Mouse (Mus musculus) hindbrain, embryonic 15.5 days (tissue): ENCODE data around the gene Gphn. TPM values are rescaled to one million over a fixed set of nuclear protein-coding genes. Genes with fewer than 3 reads are reported as not detected.
A peak's percentile ranks its signal among the peaks of the same experiment; 100 is the strongest.

Source experiments
- ATAC-seq: fragments of 200-750 bp; cut with Nextera tagmentation; 2 replicates; pipeline ENCODE4 v1.8.0; 2017; ENCODE audit warnings: low read depth, moderate number of reproducible peaks, moderate TSS enrichment; ENCODE audit not compliant: low FRiP score
- H3K27ac ChIP-seq: fragments of 300-500 bp; sonication (generic); replicated peaks from 2 replicates; pipeline ENCODE4 v1.5.1; 2015; ENCODE audit warnings: mild to moderate bottlenecking, inconsistent platforms
- H3K27me3 ChIP-seq: fragments of 300-500 bp; sonication (generic); 2 replicates; pipeline ENCODE4 v1.6.1; 2015; ENCODE audit warnings: control low read depth, inconsistent platforms
- H3K36me3 ChIP-seq: fragments of 300-500 bp; sonication (generic); 2 replicates; pipeline ENCODE4 v1.6.1; 2015; ENCODE audit warnings: control low read depth, inconsistent platforms
- H3K4me1 ChIP-seq: fragments of 300-500 bp; sonication (generic); replicated peaks from 2 replicates; pipeline ENCODE4 v1.6.1; 2015; ENCODE audit warnings: control low read depth, inconsistent platforms
- H3K4me2 ChIP-seq: fragments of 300-500 bp; sonication (generic); 2 replicates; pipeline ENCODE4 v1.6.1; 2015; ENCODE audit warnings: moderate library complexity, mild to moderate bottlenecking, inconsistent platforms
- H3K4me3 ChIP-seq: fragments of 300-500 bp; sonication (generic); 2 replicates; pipeline ENCODE4 v1.5.1; 2015; ENCODE audit warnings: mild to moderate bottlenecking, inconsistent platforms
- H3K9ac ChIP-seq: fragments of 300-500 bp; sonication (generic); 2 replicates; pipeline ENCODE4 v1.6.1; 2015; ENCODE audit warnings: inconsistent platforms
- H3K9me3 ChIP-seq: fragments of 300-500 bp; sonication (generic); 2 replicates; pipeline ENCODE4 v1.6.1; 2016; ENCODE audit warnings: control low read depth, inconsistent platforms
- WGBS: fragments of 180-500 bp; shearing (Covaris S2); methylation state at CpG from one replicate; pipeline ENCODE4 v1.1.7; 2015; 5-methylcytosine and 5-hydroxymethylcytosine counted together
- polyA plus RNA-seq: library from polyadenylated mRNA; unstranded; fragments of >200 nt; fragmentation: Nextera tagmentation; extraction: Ambion mirVana; gene quantifications from 2 replicates; pipeline ENCODE4 v1.2.1, GENCODE M21; 2015

The Gphn gene
- polyA plus RNA-seq, 1 experiment from 2014 or later: 53.3 TPM

DNA sequence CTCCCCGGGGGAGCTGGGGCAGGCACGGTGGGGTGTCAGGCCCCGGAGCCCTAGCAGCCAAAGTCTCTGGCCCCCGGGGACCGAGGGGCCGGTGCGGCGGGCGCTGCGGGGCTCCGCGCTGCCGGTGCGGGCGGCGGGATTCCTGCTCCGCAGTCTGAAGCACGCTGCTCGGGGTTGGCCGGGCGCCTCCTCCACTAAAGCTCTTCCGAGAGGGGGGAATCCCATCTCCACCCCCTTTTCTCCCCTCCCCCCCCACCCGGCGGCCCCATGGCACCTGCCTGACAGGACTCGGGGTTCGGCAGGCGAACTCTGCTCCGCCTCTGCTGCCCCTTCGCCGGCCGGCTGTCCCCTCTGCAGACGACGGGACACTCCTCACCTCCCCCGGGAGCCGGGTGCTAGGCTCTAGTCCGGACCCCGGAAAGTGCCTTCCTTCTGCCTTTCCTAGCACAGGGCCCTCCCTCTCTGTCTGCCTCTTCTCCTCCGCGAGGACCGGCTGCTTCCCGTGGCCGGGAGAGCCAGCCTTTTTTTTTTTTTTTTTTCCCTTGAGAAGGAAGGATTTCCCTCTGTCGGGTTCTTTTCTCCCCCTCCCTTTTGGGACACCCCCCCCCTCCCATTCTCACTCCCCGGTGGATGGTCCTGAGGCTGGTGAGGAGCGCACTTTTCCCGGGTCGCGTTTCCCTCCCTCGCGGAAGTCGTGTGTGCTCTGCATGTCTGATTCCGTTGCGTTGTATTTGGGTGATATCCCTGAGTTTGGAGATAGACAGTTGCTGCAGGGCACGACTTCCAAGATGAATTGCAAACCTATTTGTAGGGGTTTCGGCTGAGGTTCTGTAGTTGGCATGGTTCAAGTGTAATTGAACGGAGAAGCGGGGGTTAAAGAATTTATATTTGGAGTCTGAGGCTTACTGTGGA is 1.1 kb downstream of the Gphn start:
- WGBS: under 1% methylated on average over 50 of the region's 57 CpGs
- Histone ChIP-seq H3K4me2 (peak overlapping the region; percentile 77), H3K27me3 (no peaks in the 10 kb centered on the region), H3K4me1 (peaks cover 20% of the 10 kb centered on the region), H3K4me3 (peak overlapping the region; percentile 89), H3K9ac (peak overlapping the region; percentile 87), H3K36me3 (no peaks in the 10 kb centered on the region), H3K9me3 (no peaks in the 10 kb centered on the region), H3K27ac (peak overlapping the region; percentile 99)
- peak; percentile 23; the same call in 1 of the 2 replicates for ATAC-seq

DNA sequence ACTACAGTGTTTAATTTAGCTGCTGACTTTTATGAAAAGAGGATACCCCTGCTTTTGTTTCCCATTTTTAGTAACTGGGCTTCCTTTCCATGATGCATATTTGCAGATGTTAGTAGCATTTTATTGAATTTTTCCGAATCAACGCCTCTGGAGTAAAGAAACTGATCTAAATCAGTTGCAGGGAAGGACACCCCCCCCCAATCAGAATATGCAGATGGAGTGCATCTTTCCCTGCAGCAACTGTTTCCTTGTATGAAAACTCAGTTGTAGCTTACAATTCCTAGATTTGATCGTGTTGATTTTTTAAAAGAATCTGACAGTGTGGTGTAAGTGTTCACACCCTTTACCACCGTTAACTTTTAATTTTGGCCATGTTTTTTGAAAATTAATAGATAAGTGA is 2.0 kb downstream of the Gphn start:
- Histone ChIP-seq H3K9ac (0 out of 2 replicates have a peak overlapping the region, but pooled peaks have one; percentile 87), H3K27ac (no peak overlapping the region), H3K27me3 (no peaks in the 10 kb centered on the region), H3K36me3 (no peaks in the 10 kb centered on the region), H3K4me1 (peaks cover 20% of the 10 kb centered on the region), H3K4me2 (peak overlapping the region; percentile 77), H3K9me3 (no peaks in the 10 kb centered on the region), H3K4me3 (peak overlapping the region; percentile 89)
- ATAC-seq: no peak
- WGBS: 31% methylated on average over 4 of the region's 4 CpGs

DNA sequence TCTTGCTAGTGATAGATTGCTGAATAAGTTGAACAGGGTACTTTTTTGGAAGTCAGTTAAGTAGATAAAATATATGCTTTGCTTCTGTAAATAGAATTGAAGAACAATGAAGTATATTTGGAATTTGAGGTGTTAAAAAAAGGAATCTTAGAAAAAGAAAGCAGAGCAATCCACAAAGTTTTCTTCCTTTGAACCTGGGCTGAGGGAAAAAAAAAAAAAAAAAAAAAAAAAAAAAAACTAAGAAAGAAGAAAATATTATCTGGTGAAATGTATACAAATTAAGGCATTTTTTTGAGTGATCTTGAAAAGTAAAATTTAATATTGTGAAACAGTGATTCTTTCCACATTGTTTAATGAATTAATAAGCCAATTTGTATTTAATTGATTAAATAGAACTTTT is 6.4 kb downstream of the Gphn start:
- peaks cover 18% of the 10 kb centered on the region for H3K4me1 ChIP-seq
- H3K27me3 ChIP-seq: no peaks in the 10 kb centered on the region
- no peak for ATAC-seq
- no peaks in the 10 kb centered on the region for H3K9me3 ChIP-seq
- H3K4me2 ChIP-seq: no peak overlapping the region
- H3K36me3 ChIP-seq: no peaks in the 10 kb centered on the region
- H3K4me3 ChIP-seq: no peak overlapping the region
- no peak overlapping the region for H3K9ac ChIP-seq
- H3K27ac ChIP-seq: no peak overlapping the region

DNA sequence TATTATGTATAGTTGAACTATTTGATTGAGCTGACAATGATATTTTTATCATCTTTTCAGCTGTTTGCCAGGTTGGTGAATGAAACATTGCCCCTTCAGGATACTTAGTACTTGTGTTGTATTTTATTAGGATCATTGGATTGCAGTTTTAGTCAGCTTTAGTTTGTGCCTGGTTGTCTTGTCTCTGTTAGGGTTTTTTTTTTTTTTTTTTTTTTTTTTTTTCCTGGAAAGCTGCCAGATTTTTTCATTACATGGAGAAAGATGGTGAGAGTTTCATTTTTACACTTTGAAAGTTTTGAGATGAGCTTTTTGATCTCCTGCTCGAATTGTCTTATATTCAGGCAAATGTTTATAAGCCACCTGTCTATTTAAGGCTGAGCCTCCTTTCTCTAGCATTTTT is 22.2 kb downstream of the Gphn start:
- 88% methylated on average over 1 of the region's 1 CpGs for WGBS
- H3K27ac ChIP-seq: no peak overlapping the region
- H3K4me3 ChIP-seq: no peak overlapping the region
- no peaks in the 10 kb centered on the region for H3K9me3 ChIP-seq
- no peaks in the 10 kb centered on the region for H3K4me1 ChIP-seq
- H3K36me3 ChIP-seq: no peaks in the 10 kb centered on the region
- H3K9ac ChIP-seq: no peak overlapping the region
- H3K4me2 ChIP-seq: no peak overlapping the region
- no peak for ATAC-seq
- H3K27me3 ChIP-seq: no peaks in the 10 kb centered on the region

DNA sequence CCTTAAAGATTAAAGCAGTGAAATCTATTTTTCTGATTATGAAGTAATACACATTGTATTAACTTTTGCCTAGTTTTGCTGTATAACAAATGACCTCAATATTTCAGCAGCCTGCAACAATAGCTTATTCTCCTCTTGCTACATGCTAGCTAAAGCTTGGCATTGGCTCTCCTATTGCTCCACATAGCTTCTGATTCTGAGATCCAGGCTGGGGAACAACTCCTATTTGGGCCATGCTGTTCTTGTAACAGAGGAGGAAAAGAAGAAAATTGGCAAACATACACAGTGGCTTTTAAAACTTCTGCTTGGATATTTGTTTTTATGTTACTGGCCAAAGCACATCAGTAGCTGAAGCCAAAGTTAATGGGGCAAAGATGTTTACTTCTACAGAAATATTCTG is 23.0 kb downstream of the Gphn start:
- no peaks in the 10 kb centered on the region for H3K36me3 ChIP-seq
- H3K27ac ChIP-seq: no peak overlapping the region
- no peaks in the 10 kb centered on the region for H3K9me3 ChIP-seq
- H3K27me3 ChIP-seq: no peaks in the 10 kb centered on the region
- no peak overlapping the region for H3K4me3 ChIP-seq
- no peaks in the 10 kb centered on the region for H3K4me1 ChIP-seq
- ATAC-seq: no peak
- no peak overlapping the region for H3K9ac ChIP-seq
- no peak overlapping the region for H3K4me2 ChIP-seq

DNA sequence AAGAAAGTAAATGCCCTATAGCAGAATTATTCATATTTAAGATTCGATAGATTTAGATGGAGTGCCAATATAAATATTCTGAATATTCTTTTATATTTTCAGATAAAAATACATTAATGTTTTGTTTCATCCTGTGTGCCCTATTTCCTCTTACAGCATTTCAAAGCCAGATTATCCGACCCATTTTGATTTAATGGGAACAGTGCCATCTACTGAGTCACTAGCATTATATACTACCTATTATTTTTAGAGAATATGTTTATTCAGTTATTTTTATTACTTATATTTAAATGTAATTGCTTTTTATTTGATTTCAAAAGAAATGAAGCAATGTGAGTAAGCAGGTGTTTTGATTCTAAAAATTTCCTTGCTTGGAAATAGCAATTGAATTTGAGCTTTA is 51.2 kb downstream of the Gphn start:
- H3K27me3 ChIP-seq: no peaks in the 10 kb centered on the region
- H3K9me3 ChIP-seq: no peaks in the 10 kb centered on the region
- no peak overlapping the region for H3K4me3 ChIP-seq
- H3K4me2 ChIP-seq: no peak overlapping the region
- H3K9ac ChIP-seq: no peak overlapping the region
- no peaks in the 10 kb centered on the region for H3K4me1 ChIP-seq
- no peaks in the 10 kb centered on the region for H3K36me3 ChIP-seq
- ATAC-seq: no peak
- WGBS: 76% methylated on average over 2 of the region's 2 CpGs
- no peak overlapping the region for H3K27ac ChIP-seq

DNA sequence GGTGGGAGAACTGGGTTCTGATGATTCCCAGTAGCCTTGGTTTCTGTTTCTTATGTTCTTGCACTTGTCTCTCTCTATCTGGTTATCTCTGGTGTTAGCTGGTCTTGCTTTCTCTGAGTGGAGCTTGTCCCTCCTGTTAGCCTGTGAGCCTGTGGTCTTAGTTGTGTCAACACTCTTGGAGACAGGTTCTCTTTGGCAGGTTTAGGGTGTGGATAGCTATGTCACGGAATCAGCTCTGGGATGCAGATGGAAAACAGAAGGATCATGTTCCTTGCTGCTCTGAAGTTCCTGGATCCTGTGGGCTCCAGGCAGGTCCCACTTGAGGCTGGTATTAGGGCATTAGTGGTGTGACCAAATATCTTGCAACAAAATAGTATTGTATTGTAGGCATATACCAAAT is 64.2 kb downstream of the Gphn start:
- Histone ChIP-seq H3K9ac (no peak overlapping the region), H3K4me2 (no peak overlapping the region), H3K9me3 (no peaks in the 10 kb centered on the region), H3K36me3 (no peaks in the 10 kb centered on the region), H3K4me1 (no peaks in the 10 kb centered on the region), H3K4me3 (no peak overlapping the region), H3K27ac (no peak overlapping the region), H3K27me3 (no peaks in the 10 kb centered on the region)
- no peak for ATAC-seq
- 92% methylated on average over 1 of the region's 1 CpGs for WGBS

DNA sequence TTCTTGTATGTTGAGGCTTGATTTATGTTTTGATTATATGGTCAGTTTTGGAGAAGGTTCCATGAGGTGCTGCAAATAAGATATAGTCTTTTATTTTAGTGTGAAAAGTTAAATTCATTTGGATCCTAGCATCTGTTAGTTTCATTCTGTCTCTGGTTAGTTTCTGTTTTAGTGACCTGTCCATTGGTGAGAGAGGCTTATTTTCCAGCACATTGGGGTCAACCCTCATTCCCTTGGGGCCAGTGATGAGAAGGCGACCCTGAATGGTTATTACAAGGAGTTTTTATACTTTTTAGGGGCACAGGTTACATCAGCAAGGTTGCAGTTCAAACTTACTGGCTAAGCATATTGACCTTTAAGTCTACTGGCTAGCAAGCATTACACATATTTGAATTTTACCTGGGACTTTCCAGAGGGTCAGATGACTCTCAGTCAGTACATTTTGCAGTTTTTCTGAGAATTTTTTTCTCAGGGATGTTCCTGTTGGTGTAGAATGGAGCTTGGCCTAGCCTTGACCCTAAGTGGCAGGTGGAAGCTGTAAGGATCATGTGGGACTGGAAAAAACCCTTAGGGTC is 72.7 kb downstream of the Gphn start:
- peaks cover under 1% of the 10 kb centered on the region; the same call in 1 of the 2 replicates for H3K36me3 ChIP-seq
- 90% methylated on average over 1 of the region's 1 CpGs for WGBS
- H3K4me1 ChIP-seq: no peaks in the 10 kb centered on the region
- H3K27ac ChIP-seq: no peak overlapping the region
- no peaks in the 10 kb centered on the region for H3K27me3 ChIP-seq
- no peak for ATAC-seq
- no peak overlapping the region for H3K4me3 ChIP-seq
- no peak overlapping the region for H3K4me2 ChIP-seq
- no peaks in the 10 kb centered on the region for H3K9me3 ChIP-seq
- H3K9ac ChIP-seq: no peak overlapping the region

DNA sequence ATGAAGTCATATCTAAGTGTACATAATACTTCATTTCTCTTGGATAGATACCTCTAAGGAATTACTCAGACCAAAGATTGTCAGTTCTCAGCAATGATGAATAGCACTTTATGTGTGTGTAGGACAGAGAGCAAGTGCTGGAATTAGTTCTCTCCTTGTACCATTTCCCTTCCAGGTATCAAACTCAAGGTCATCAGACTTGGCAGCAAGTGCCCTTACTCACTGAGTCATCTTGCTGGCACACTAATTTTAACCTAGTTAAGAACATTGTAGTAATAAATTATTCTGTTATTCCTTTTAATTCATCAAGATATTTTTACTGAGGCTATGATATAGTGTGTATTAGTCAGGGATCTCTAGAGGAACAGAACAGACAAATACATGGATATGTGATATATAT is 88.9 kb downstream of the Gphn start:
- H3K4me1 ChIP-seq: no peaks in the 10 kb centered on the region
- H3K9ac ChIP-seq: no peak overlapping the region
- no peak overlapping the region for H3K4me3 ChIP-seq
- no peak overlapping the region for H3K27ac ChIP-seq
- H3K27me3 ChIP-seq: no peaks in the 10 kb centered on the region
- H3K4me2 ChIP-seq: no peak overlapping the region
- ATAC-seq: no peak
- no peaks in the 10 kb centered on the region for H3K9me3 ChIP-seq
- peaks cover 4% of the 10 kb centered on the region; the same call in 1 of the 2 replicates for H3K36me3 ChIP-seq

DNA sequence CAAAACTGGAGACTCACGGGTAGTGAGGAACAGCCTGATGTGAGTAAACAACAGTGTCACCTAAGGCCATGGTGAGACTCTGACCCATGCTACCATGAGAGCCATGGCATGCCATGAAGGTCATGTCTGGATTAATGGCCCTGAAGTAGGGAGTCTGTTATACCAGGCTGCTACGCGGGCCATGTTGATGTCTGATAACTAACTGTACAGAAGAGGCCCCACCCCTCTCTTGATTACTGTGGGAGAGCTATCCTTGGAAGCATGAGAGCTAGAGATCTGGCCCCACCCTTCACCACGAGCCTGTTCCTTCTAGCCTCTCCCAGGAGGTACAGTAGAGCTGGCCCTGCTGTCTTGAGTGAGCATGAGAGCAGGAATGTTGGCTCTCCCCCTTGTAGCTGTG is 101.8 kb downstream of the Gphn start:
- Histone ChIP-seq H3K36me3 (no peaks in the 10 kb centered on the region), H3K27ac (no peak overlapping the region), H3K9ac (no peak overlapping the region), H3K4me2 (no peak overlapping the region), H3K4me3 (no peak overlapping the region), H3K9me3 (no peaks in the 10 kb centered on the region), H3K27me3 (no peaks in the 10 kb centered on the region), H3K4me1 (no peaks in the 10 kb centered on the region)
- 0 out of 2 replicates have a peak, but pooled peaks have one; percentile 30 for ATAC-seq
- WGBS: 92% methylated on average over 4 of the region's 4 CpGs

DNA sequence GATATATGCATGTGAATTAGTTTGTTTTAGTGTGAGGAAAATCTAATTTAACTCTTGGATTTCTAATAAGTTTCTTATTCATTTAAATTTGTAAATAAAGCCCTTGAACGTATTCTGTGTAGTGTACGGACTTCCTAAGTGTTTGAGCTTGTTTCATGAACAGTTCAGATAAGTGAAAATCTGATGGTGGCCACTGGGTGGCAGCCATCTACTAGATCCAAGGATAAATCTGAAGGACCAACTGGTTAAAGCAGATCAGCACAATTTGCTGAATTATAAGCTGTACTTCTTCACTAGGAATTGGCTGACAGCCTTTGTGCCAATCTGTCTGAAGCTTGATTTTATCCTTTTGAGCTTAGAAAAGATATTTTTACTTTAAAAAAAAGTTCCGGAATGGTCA is 105.9 kb downstream of the Gphn start:
- Histone ChIP-seq H3K4me1 (no peaks in the 10 kb centered on the region), H3K4me2 (no peak overlapping the region), H3K4me3 (no peak overlapping the region), H3K27me3 (no peaks in the 10 kb centered on the region), H3K27ac (no peak overlapping the region), H3K36me3 (no peaks in the 10 kb centered on the region), H3K9me3 (no peaks in the 10 kb centered on the region), H3K9ac (no peak overlapping the region)
- WGBS: 68% methylated on average over 3 of the region's 3 CpGs
- ATAC-seq: no peak

DNA sequence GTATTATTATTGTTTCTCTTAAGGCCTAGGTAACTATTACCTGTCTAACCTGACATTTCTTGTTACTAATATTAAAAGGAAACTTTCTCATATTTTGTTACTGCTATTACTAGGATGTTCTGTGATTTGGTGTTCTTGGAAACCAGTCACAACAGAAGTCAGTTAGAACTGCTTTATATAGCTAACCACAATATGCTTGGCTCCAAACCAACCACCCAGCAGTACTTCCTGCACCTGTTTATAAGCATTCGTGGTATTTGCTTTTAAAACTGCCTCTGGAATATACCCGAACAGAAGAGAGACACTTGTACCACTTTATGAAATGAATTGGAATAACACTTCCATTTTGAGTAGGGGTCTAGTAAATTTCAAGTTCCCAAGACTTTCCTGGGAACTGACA is 130.3 kb downstream of the Gphn start:
- Histone ChIP-seq H3K27me3 (no peaks in the 10 kb centered on the region), H3K9ac (no peak overlapping the region), H3K9me3 (no peaks in the 10 kb centered on the region), H3K4me3 (no peak overlapping the region), H3K4me2 (no peak overlapping the region), H3K27ac (no peak overlapping the region), H3K36me3 (no peaks in the 10 kb centered on the region), H3K4me1 (no peaks in the 10 kb centered on the region)
- ATAC-seq: no peak
- whole genome bisulfite sequencing: 84% methylated on average over 2 of the region's 2 CpGs
